Mouse (Mus musculus) neural tube, embryonic 11.5 days (tissue): ENCODE measurements around the gene Sphkap. TPM values are rescaled to one million over a fixed set of nuclear protein-coding genes. Genes with fewer than 3 reads are reported as not detected.

Source experiments
- ATAC-seq: fragments of 200-750 bp; cut with Nextera tagmentation; 2 replicates; pipeline ENCODE4 v1.8.0; 2017; ENCODE audit warnings: moderate number of reproducible peaks, mild to moderate bottlenecking, moderate TSS enrichment, moderate library complexity; ENCODE audit not compliant: insufficient read depth, low FRiP score, low TSS enrichment
- DNase-seq: peaks from one replicate; pipeline ENCODE4 v3.0.0-alpha.2; 2015; ENCODE audit warnings: low spot score
- H3K27ac ChIP-seq: fragments of 300-500 bp; sonication (generic); 2 replicates; pipeline ENCODE4 v1.5.1; 2014; ENCODE audit warnings: low read depth, mild to moderate bottlenecking, low read length
- H3K27me3 ChIP-seq: fragments of 300-500 bp; sonication (generic); 2 replicates; pipeline ENCODE4 v1.6.1; 2014; ENCODE audit warnings: mild to moderate bottlenecking, low read length, mixed read lengths; ENCODE audit not compliant: control insufficient read depth, insufficient read depth
- H3K36me3 ChIP-seq: fragments of 300-500 bp; sonication (generic); 2 replicates; pipeline ENCODE4 v1.6.1; 2014; ENCODE audit warnings: mild to moderate bottlenecking, low read length, moderate library complexity, mixed read lengths; ENCODE audit not compliant: control insufficient read depth, insufficient read depth
- H3K4me1 ChIP-seq: fragments of 300-500 bp; sonication (generic); 2 replicates; pipeline ENCODE4 v1.6.1; 2014; ENCODE audit warnings: low read length, mixed read lengths; ENCODE audit not compliant: control insufficient read depth, insufficient read depth
- H3K4me2 ChIP-seq: fragments of 300-500 bp; sonication (generic); 2 replicates; pipeline ENCODE4 v1.6.1; 2014; ENCODE audit warnings: low read depth, mild to moderate bottlenecking, moderate library complexity
- H3K4me3 ChIP-seq: fragments of 300-500 bp; sonication (generic); 2 replicates; pipeline ENCODE4 v1.5.1; 2014; ENCODE audit warnings: low read depth, low read length
- H3K9ac ChIP-seq: fragments of 300-500 bp; sonication (generic); 2 replicates; pipeline ENCODE4 v1.6.1; 2014; ENCODE audit warnings: mild to moderate bottlenecking, low read length
- H3K9me3 ChIP-seq: fragments of 300-500 bp; sonication (generic); 2 replicates; pipeline ENCODE4 v1.6.1; 2016; ENCODE audit warnings: low read length; ENCODE audit not compliant: control insufficient read depth
- WGBS: fragments of 180-500 bp; shearing (Covaris S2); extraction: QIAGEN DNeasy Blood & Tissue Kit; methylation state at CpG from one replicate; pipeline ENCODE4 v1.1.7; 2014; 5-methylcytosine and 5-hydroxymethylcytosine counted together
- polyA plus RNA-seq: library from polyadenylated mRNA; unstranded; fragments of >200 nt; fragmentation: Nextera tagmentation; extraction: Ambion mirVana; gene quantifications from 2 replicates; pipeline ENCODE4 v1.2.1, GENCODE M21; 2014

Gene Sphkap
- polyA plus RNA-seq, 1 experiment from 2014 or later = 2.1 TPM

DNA sequence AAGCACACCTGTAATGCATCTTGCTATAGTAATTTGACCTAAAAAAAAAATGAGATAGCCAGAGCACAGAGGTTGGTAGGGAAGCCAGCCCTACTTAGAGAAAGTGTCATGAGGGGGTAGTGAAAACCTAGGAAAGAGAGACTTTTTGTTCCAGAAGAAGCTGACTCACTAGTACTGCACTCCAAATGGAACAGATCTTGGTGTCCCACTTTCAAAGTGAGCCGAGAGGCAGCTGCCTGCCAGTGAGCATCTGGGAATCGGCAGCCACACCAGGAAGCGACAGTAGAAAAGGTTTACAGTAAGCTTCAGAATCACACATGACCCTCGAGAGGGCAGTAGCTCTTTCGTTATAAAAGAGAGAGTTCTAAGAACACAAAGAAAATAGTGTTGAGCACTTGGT, 12.4 kb downstream of the Sphkap start:
- no peaks in the 10 kb centered on the region for H3K4me1 ChIP-seq

DNA sequence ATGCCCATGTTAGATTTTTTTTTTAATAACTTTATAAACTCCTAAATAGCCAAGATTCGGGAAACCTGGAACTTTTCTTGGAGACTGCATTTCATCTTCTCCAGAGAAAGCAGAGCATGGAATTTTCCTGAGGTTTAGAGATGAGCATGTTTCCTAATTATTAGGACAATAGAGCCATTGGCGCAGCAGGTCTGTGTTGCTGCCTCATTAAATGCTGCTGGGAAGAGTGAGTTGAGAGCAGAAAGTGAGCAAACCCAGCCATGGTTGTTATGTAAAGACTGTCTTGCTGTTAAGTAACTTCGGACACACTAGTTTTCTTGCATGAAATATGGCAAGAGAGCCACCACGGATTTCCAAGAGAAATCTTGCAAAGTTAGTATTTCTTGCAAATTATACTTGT, 18.6 kb downstream of the Sphkap start:
- Histone ChIP-seq H3K9ac (no peak overlapping the region), H3K36me3 (no peaks in the 10 kb centered on the region), H3K27ac (no peak overlapping the region), H3K4me3 (no peak overlapping the region), H3K27me3 (no peaks in the 10 kb centered on the region), H3K4me2 (no peak overlapping the region), H3K9me3 (no peaks in the 10 kb centered on the region), H3K4me1 (no peaks in the 10 kb centered on the region)
- ATAC-seq (no peak), DNase-seq (no peak)
- 67% methylated on average over 4 of the region's 4 CpGs for WGBS

More for the DNA sequence above, 12.4 kb downstream of the Sphkap start:
- DNase-seq = no peak
- Histone ChIP-seq H3K4me2 (no peak overlapping the region), H3K36me3 (no peaks in the 10 kb centered on the region), H3K27ac (no peak overlapping the region), H3K9me3 (no peaks in the 10 kb centered on the region), H3K4me3 (no peak overlapping the region), H3K27me3 (no peaks in the 10 kb centered on the region), H3K9ac (no peak overlapping the region)
- 81% methylated on average over 5 of the region's 5 CpGs for WGBS
- no peak for ATAC-seq

DNA sequence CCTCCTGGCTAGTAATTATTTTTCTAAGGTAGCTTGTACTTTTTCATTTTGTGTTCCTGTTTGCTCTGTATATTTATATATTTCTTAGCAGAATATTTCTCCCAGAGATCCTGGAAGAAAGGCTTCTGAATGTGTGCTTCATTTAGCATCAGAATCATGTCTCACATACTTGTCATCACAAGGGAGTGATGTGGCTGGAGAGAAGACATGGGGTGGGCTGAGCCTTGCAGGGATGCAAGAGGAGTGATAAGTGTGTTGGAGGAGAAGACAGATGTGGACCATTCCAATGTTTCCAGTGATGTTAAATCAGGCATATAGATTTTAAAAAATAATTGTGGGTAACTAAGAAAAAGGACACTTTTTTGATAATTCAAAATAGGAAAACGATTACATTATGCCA, 30.6 kb downstream of the Sphkap start:
- Histone ChIP-seq H3K4me2 (no peak overlapping the region), H3K9me3 (no peaks in the 10 kb centered on the region), H3K9ac (no peak overlapping the region), H3K27ac (no peak overlapping the region), H3K36me3 (no peaks in the 10 kb centered on the region), H3K4me3 (no peak overlapping the region), H3K4me1 (no peaks in the 10 kb centered on the region), H3K27me3 (no peaks in the 10 kb centered on the region)
- WGBS = 75% methylated on average over 1 of the region's 1 CpGs
- DNase-seq (no peak), ATAC-seq (no peak)

DNA sequence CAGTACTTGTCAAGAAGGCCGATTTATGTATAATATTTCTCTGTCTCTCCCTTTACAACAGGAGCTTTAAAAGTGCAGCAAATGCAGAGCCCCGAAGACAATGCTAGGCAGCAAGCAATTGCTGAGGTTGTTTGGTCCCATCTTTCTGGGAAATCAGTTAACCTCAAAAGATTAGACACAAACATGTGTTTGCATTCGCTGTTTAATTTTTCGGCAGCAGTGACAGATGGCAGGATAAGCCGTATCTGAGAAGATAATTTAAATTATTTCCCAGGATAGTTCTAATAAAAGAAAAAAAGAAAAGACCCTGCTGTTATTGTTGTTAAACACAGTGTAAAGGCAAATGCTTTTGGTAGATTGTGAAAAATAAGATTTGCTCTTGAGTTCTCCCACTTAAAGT, 41.5 kb downstream of the Sphkap start:
- no peak for DNase-seq
- no peak overlapping the region for H3K4me3 ChIP-seq
- no peak overlapping the region for H3K27ac ChIP-seq
- no peak overlapping the region for H3K9ac ChIP-seq
- H3K27me3 ChIP-seq = no peaks in the 10 kb centered on the region
- 88% methylated on average over 5 of the region's 5 CpGs for WGBS
- no peaks in the 10 kb centered on the region for H3K36me3 ChIP-seq
- H3K9me3 ChIP-seq = no peaks in the 10 kb centered on the region
- no peak overlapping the region for H3K4me2 ChIP-seq
- H3K4me1 ChIP-seq = no peaks in the 10 kb centered on the region
- ATAC-seq = no peak

DNA sequence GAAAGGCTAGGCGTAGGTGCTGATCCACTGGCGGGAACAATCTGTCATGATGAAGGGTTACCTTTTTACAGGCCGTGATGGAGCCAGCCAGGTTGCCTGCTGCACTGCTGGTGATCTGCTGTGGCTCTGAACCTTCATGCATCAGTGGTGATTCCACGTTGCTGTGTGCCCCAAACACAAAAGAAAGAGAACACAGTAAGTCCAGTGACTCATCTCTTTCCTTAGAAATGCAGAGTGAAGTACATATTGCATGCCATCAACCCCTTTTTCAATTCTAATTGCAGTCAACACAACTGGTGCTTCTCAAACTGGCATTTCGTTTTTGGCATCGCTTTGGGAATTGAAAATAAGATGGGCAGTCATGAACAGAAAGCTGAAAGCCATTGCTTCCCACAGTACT, 45.8 kb downstream of the Sphkap start:
- H3K4me2 ChIP-seq = no peak overlapping the region
- ATAC-seq (no peak), DNase-seq (no peak)
- no peaks in the 10 kb centered on the region for H3K4me1 ChIP-seq
- H3K27me3 ChIP-seq = no peaks in the 10 kb centered on the region
- no peak overlapping the region for H3K4me3 ChIP-seq
- no peak overlapping the region for H3K9ac ChIP-seq
- H3K9me3 ChIP-seq = no peaks in the 10 kb centered on the region
- H3K27ac ChIP-seq = no peak overlapping the region
- no peaks in the 10 kb centered on the region for H3K36me3 ChIP-seq
- 88% methylated on average over 6 of the region's 6 CpGs for WGBS

DNA sequence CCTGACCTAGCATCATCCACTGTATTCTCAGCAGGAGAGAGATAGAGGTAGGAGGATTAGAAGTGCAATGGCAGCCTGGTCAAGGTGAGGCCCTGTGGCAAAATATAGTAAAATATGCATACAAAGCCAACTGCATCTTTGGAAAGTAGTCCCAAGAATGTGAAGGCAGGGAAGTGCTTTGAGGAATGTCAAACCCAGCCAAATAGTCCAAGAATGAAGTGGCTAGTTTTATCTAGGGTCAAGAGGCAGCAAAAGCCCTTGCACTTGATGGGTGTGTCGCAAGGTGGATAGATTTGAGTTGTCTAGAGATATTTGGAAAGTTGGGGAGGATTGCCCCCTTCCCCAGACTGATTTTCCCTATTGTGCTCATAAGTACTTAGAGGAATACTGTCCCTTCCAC, 61.5 kb downstream of the Sphkap start:
- Histone ChIP-seq H3K4me3 (no peak overlapping the region), H3K4me2 (no peak overlapping the region), H3K9me3 (no peaks in the 10 kb centered on the region), H3K27me3 (no peaks in the 10 kb centered on the region), H3K36me3 (no peaks in the 10 kb centered on the region), H3K9ac (no peak overlapping the region), H3K27ac (no peak overlapping the region), H3K4me1 (no peaks in the 10 kb centered on the region)
- 83% methylated on average over 1 of the region's 1 CpGs for WGBS
- DNase-seq (no peak), ATAC-seq (no peak)

DNA sequence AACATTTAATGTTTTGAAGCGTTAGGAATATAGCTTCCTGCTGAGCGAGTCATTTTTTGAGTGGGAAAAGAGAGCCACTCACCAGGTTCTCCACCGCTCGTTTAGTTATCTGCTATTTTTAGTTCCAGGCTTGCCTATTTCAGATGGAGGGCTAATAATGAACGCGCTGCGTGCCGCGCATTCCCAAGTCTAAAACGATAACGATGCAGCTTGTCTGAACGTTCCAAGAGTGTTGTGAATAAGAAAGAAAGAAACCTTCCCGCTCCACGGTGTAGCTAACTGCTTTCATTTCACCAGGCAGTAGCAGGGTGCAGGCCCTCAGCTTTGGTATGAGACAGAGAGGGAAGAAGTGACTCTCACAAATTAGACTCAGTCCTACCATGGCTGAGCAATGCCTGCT, 62.4 kb downstream of the Sphkap start:
- DNase-seq (no peak), ATAC-seq (no peak)
- no peaks in the 10 kb centered on the region for H3K36me3 ChIP-seq
- no peak overlapping the region for H3K27ac ChIP-seq
- no peak overlapping the region for H3K9ac ChIP-seq
- H3K4me1 ChIP-seq = no peaks in the 10 kb centered on the region
- H3K27me3 ChIP-seq = no peaks in the 10 kb centered on the region
- H3K4me2 ChIP-seq = no peak overlapping the region
- no peaks in the 10 kb centered on the region for H3K9me3 ChIP-seq
- WGBS = 94% methylated on average over 14 of the region's 14 CpGs
- no peak overlapping the region for H3K4me3 ChIP-seq

DNA sequence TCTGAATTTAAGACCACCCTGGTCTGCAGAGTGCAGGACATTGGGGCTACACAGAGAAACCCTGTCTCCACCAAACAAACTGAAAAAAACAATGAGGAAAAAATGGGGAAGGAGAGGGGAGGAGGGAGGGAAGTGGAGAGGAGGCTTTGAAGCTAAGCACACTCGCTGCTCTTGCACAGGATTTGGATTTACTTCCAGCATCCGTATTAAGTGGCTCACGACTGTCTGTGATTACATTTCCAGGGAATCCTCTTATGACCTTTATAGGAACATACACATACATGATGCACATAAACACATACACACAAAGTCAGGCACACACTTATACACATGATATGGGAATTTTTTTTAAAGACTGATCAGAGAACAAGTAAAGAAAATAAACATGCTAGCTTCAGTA, 62.9 kb downstream of the Sphkap start:
- ATAC-seq (no peak), DNase-seq (no peak)
- 80% methylated on average over 3 of the region's 3 CpGs for WGBS
- no peaks in the 10 kb centered on the region for H3K36me3 ChIP-seq
- no peak overlapping the region for H3K9ac ChIP-seq
- no peaks in the 10 kb centered on the region for H3K27me3 ChIP-seq
- H3K9me3 ChIP-seq = no peaks in the 10 kb centered on the region
- no peaks in the 10 kb centered on the region for H3K4me1 ChIP-seq
- no peak overlapping the region for H3K27ac ChIP-seq
- H3K4me3 ChIP-seq = no peak overlapping the region
- H3K4me2 ChIP-seq = no peak overlapping the region

DNA sequence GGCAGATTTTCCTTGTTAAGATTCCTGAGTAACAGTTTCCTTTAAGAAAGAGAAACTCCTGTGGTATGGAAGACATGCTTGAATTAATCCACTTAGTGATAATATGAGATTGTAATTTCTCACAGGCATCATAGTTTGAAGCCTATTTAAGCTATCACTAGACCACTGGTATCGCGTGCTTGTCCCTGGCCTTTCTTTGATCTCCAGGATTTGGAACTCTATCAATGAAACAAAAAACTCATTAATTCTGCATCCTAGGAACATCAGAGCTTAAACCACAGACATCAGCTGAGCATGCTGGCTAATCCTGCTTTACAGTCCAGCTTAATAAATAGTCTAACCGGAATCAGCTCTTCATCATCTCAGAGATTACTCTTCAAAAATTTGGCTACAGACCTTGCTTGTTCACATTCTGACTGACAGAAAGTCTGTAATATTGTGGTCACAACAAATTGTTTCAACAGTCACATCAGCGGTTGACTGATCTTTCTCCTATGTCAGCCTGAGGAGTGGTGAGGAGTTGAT, 65.2 kb downstream of the Sphkap start:
- H3K27ac ChIP-seq = no peak overlapping the region
- DNase-seq (no peak), ATAC-seq (no peak)
- H3K4me3 ChIP-seq = no peak overlapping the region
- H3K27me3 ChIP-seq = no peaks in the 10 kb centered on the region
- no peak overlapping the region for H3K4me2 ChIP-seq
- WGBS = 84% methylated on average over 4 of the region's 4 CpGs
- H3K9ac ChIP-seq = no peak overlapping the region
- no peaks in the 10 kb centered on the region for H3K9me3 ChIP-seq
- no peaks in the 10 kb centered on the region for H3K4me1 ChIP-seq
- no peaks in the 10 kb centered on the region for H3K36me3 ChIP-seq
